Mouse (Mus musculus) G1E (cell line): Measurements from ENCODE around the gene Tubgcp4. TPM values are rescaled to one million over a fixed set of nuclear protein-coding genes. Genes with fewer than 3 reads are reported as not detected.

Experiments used
- ATAC-seq: 2 replicates; pipeline ENCODE4 v1.8.0; 2016; ENCODE audit warnings: mild to moderate bottlenecking; ENCODE audit not compliant: insufficient number of reproducible peaks, poor library complexity, low FRiP score, severe bottlenecking; ENCODE audit errors: extremely low read depth
- DNase-seq: peaks from one replicate; pipeline ENCODE4 v3.0.0; 2012; ENCODE audit warnings: low spot score
- H3K27me3 ChIP-seq: 2 replicates; pipeline ENCODE4 v1.6.1; 2012; ENCODE audit warnings: mild to moderate bottlenecking, low read length, inconsistent platforms; ENCODE audit not compliant: insufficient read depth
- H3K36me3 ChIP-seq: replicated peaks from 2 replicates; pipeline ENCODE3; 2012; ENCODE audit warnings: mild to moderate bottlenecking, inconsistent platforms
- H3K4me1 ChIP-seq: 2 replicates; pipeline ENCODE4 v1.6.1; 2012; ENCODE audit warnings: low read depth, low read length, inconsistent platforms, mixed read lengths; ENCODE audit not compliant: insufficient read depth
- H3K4me3 ChIP-seq: 2 replicates; pipeline ENCODE4 v1.5.1; 2012; ENCODE audit warnings: low read depth, mild to moderate bottlenecking, inconsistent platforms, low read length, moderate library complexity, mixed read lengths
- H3K9me3 ChIP-seq: replicated peaks from 2 replicates; pipeline ENCODE4 v1.6.1; 2012; ENCODE audit warnings: inconsistent platforms
- CTCF ChIP-seq: IDR thresholded peaks from 2 replicates; pipeline ENCODE4 v1.5.1; 2012; ENCODE audit warnings: low read depth, low read length, inconsistent platforms, mixed read lengths
- GATA1 ChIP-seq: IDR thresholded peaks from 2 replicates; pipeline ENCODE4 v1.6.1; 2012; ENCODE audit warnings: borderline replicate concordance, low read length, inconsistent platforms, mixed read lengths
- GATA2 ChIP-seq: IDR thresholded peaks from 2 replicates; pipeline ENCODE4 v1.6.1; 2012; ENCODE audit warnings: low read depth, low read length, inconsistent platforms, borderline replicate concordance
- POLR2AphosphoS5 ChIP-seq: IDR thresholded peaks from 2 replicates; pipeline ENCODE4 v1.6.1; 2012; ENCODE audit warnings: low read depth, low read length, inconsistent platforms; ENCODE audit not compliant: insufficient replicate concordance
- TAL1 ChIP-seq: conservative IDR thresholded peaks from 2 replicates; pipeline ENCODE4 v1.6.1; 2012; ENCODE audit warnings: low read depth, low read length, inconsistent platforms, mixed read lengths
- polyA plus RNA-seq: library from polyadenylated mRNA; stranded (reverse); fragments of >175 nt; gene quantifications from 2 replicates; pipeline ENCODE4 v1.2.3, GENCODE M21; 2012
- total RNA-seq, 2 experiments: library from RNA; stranded (forward) in 1 of 2; stranded (reverse) in 1 of 2; fragments of 200-1000 nt in 1 of 2; fragments of >200 nt in 1 of 2; fragmentation: Nextera tagmentation in 1 of 2; gene quantifications; 2 replicates each; pipeline ENCODE4 v1.2.3; 2014 to 2017

Tubgcp4 gene
- total and polyA plus RNA-seq, 3 experiments: 19.1 to 73.7 (median 60.9) TPM

- H3K27me3 ChIP-seq: no peaks in the 10 kb centered on the region
- TF ChIP-seq TAL1 (no peak), POLR2AphosphoS5 (no peak), GATA1 (no peak), CTCF (no peak), GATA2 (no peak)
- H3K4me3 ChIP-seq: no peak overlapping the region
- DNase-seq (no peak), ATAC-seq (no peak)
- no peaks in the 10 kb centered on the region for H3K4me1 ChIP-seq
- peaks cover 71% of the 10 kb centered on the region for H3K36me3 ChIP-seq
- H3K9me3 ChIP-seq: no peaks in the 10 kb centered on the region
These were observed 49.5 kb downstream of the Tubgcp4 start for GRCm38 (mm10) chr2:121219994-121220393.

GRCm38 (mm10) chr2:121223010-121223409 is 52.6 kb downstream of the Tubgcp4 start:
- DNase-seq (no peak), ATAC-seq (no peak)
- Histone ChIP-seq H3K4me3 (no peak overlapping the region), H3K4me1 (peaks cover 3% of the 10 kb centered on the region), H3K27me3 (no peaks in the 10 kb centered on the region), H3K9me3 (no peaks in the 10 kb centered on the region), H3K36me3 (peaks cover 72% of the 10 kb centered on the region)
- TF ChIP-seq CTCF (no peak), GATA1 (no peak), GATA2 (no peak), POLR2AphosphoS5 (no peak), TAL1 (no peak)

GRCm38 (mm10) chr2:121228135-121228534 is 57.7 kb downstream of the Tubgcp4 start:
- Histone ChIP-seq H3K36me3 (peaks cover 67% of the 10 kb centered on the region), H3K4me3 (no peak overlapping the region), H3K4me1 (peaks cover 10% of the 10 kb centered on the region), H3K9me3 (no peaks in the 10 kb centered on the region), H3K27me3 (no peaks in the 10 kb centered on the region)
- ATAC-seq (no peak), DNase-seq (no peak)
- no peak for TF ChIP-seq POLR2AphosphoS5
- TF ChIP-seq CTCF: no peak
- TF ChIP-seq TAL1: no peak
- TF ChIP-seq GATA1: no peak
- no peak for TF ChIP-seq GATA2

GRCm38 (mm10) chr2:121235460-121236072 is 65.1 kb downstream of the Tubgcp4 start:
- no peak for TF ChIP-seq GATA2
- no peak for TF ChIP-seq TAL1
- no peak for TF ChIP-seq CTCF
- TF ChIP-seq POLR2AphosphoS5: no peak
- TF ChIP-seq GATA1: no peak
- Histone ChIP-seq H3K9me3 (no peaks in the 10 kb centered on the region), H3K4me1 (peaks cover 7% of the 10 kb centered on the region; the same call in 1 of the 2 replicates), H3K36me3 (peaks cover 73% of the 10 kb centered on the region), H3K4me3 (no peak overlapping the region), H3K27me3 (no peaks in the 10 kb centered on the region)
- DNase-seq: no peak
- ATAC-seq: no peak

- peaks cover 74% of the 10 kb centered on the region for H3K36me3 ChIP-seq
- ATAC-seq: no peak
- TF ChIP-seq CTCF (no peak), TAL1 (no peak), GATA2 (no peak), GATA1 (no peak), POLR2AphosphoS5 (no peak)
These were observed 69.0 kb downstream of the Tubgcp4 start for GRCm38 (mm10) chr2:121239426-121239825.

GRCm38 (mm10) chr2:121244099-121244498 is 73.6 kb downstream of the Tubgcp4 start:
- ATAC-seq (no peak), DNase-seq (no peak)
- no peaks in the 10 kb centered on the region for H3K4me1 ChIP-seq
- H3K27me3 ChIP-seq: no peaks in the 10 kb centered on the region
- no peak overlapping the region for H3K4me3 ChIP-seq
- H3K36me3 ChIP-seq: peaks cover 81% of the 10 kb centered on the region
- TF ChIP-seq CTCF: no peak
- no peak for TF ChIP-seq GATA2
- no peak for TF ChIP-seq TAL1
- TF ChIP-seq POLR2AphosphoS5: no peak
- TF ChIP-seq GATA1: no peak
- no peaks in the 10 kb centered on the region for H3K9me3 ChIP-seq

More at GRCm38 (mm10) chr2:121239426-121239825, 69.0 kb downstream of the Tubgcp4 start:
- H3K4me1 ChIP-seq: peaks cover 7% of the 10 kb centered on the region; the same call in 1 of the 2 replicates
- H3K4me3 ChIP-seq: no peak overlapping the region
- no peak for DNase-seq
- H3K9me3 ChIP-seq: no peaks in the 10 kb centered on the region
- no peaks in the 10 kb centered on the region for H3K27me3 ChIP-seq

Other genes starting within 250 kb of the Tubgcp4 start
- gene Ubr1, start 199.9 kb upstream of the Tubgcp4 start, total RNA-seq (2014; fragmentation: Nextera tagmentation): 49.1 and 49.4 TPM in 2 replicates
- gene Ubr1, start 199.9 kb upstream of the Tubgcp4 start, total RNA-seq (2017): 27.6 and 33.2 TPM in 2 replicates
- gene Ubr1, start 199.9 kb upstream of the Tubgcp4 start, polyA plus RNA-seq: 19.7 and 26.5 TPM in 2 replicates
- gene Tmem62, start 193.6 kb upstream of the Tubgcp4 start, total RNA-seq (2014; fragmentation: Nextera tagmentation): 16.9 and 22.8 TPM in 2 replicates
- gene Tmem62, start 193.6 kb upstream of the Tubgcp4 start, total RNA-seq (2017): 16.7 and 19.5 TPM in 2 replicates
- 1.7 and 2.1 TPM in 2 replicates for gene Tmem62, start 193.6 kb upstream of the Tubgcp4 start, polyA plus RNA-seq
- 53.7 and 55.4 TPM in 2 replicates for gene Ccndbp1, start 162.3 kb upstream of the Tubgcp4 start, total RNA-seq (2014; fragmentation: Nextera tagmentation)
- 66.2 and 70.5 TPM in 2 replicates for gene Ccndbp1, start 162.3 kb upstream of the Tubgcp4 start, total RNA-seq (2017)
- 8.0 and 14.7 TPM in 2 replicates for gene Ccndbp1, start 162.3 kb upstream of the Tubgcp4 start, polyA plus RNA-seq
- 11.5 and 88.7 TPM in 2 replicates for gene Epb42, start 133.6 kb upstream of the Tubgcp4 start, total RNA-seq (2014; fragmentation: Nextera tagmentation)
- gene Epb42, start 133.6 kb upstream of the Tubgcp4 start, total RNA-seq (2017): 6.2 and 6.3 TPM in 2 replicates
- gene Epb42, start 133.6 kb upstream of the Tubgcp4 start, polyA plus RNA-seq: 1.0 and 1.1 TPM in 2 replicates
- gene Tgm5, start 84.8 kb upstream of the Tubgcp4 start, total RNA-seq (2014; fragmentation: Nextera tagmentation): not detected in 2 replicates
- 0.11 TPM in 1 of 2 replicates, not detected in the other for gene Tgm5, start 84.8 kb upstream of the Tubgcp4 start, total RNA-seq (2017)
- gene Tgm5, start 84.8 kb upstream of the Tubgcp4 start, polyA plus RNA-seq: not detected in 2 replicates
- gene Tgm7, start 60.9 kb upstream of the Tubgcp4 start, total RNA-seq (2014; fragmentation: Nextera tagmentation): not detected in 2 replicates
- 0.05 TPM in 1 of 2 replicates, not detected in the other for gene Tgm7, start 60.9 kb upstream of the Tubgcp4 start, total RNA-seq (2017)
- gene Tgm7, start 60.9 kb upstream of the Tubgcp4 start, polyA plus RNA-seq: not detected in 2 replicates
- 25.1 and 29.3 TPM in 2 replicates for gene Adal, start 30.2 kb upstream of the Tubgcp4 start, total RNA-seq (2014; fragmentation: Nextera tagmentation)
- 15.2 and 15.5 TPM in 2 replicates for gene Adal, start 30.2 kb upstream of the Tubgcp4 start, total RNA-seq (2017)
- 2.4 and 2.9 TPM in 2 replicates for gene Adal, start 30.2 kb upstream of the Tubgcp4 start, polyA plus RNA-seq
- 8.1 and 12.0 TPM in 2 replicates for gene Lcmt2, start 30.0 kb upstream of the Tubgcp4 start, total RNA-seq (2014; fragmentation: Nextera tagmentation)
- gene Lcmt2, start 30.0 kb upstream of the Tubgcp4 start, total RNA-seq (2017): 8.0 and 9.6 TPM in 2 replicates
- gene Lcmt2, start 30.0 kb upstream of the Tubgcp4 start, polyA plus RNA-seq: 7.4 and 9.3 TPM in 2 replicates
- 20.1 and 29.1 TPM in 2 replicates for gene Zscan29, start 471 bp downstream of the Tubgcp4 start, total RNA-seq (2014; fragmentation: Nextera tagmentation)
- 12.9 and 16.3 TPM in 2 replicates for gene Zscan29, start 471 bp downstream of the Tubgcp4 start, total RNA-seq (2017)
- 10.2 and 10.3 TPM in 2 replicates for gene Zscan29, start 471 bp downstream of the Tubgcp4 start, polyA plus RNA-seq
- gene Trp53bp1, start 100.8 kb downstream of the Tubgcp4 start, total RNA-seq (2014; fragmentation: Nextera tagmentation): 41.1 and 44.1 TPM in 2 replicates
- gene Trp53bp1, start 100.8 kb downstream of the Tubgcp4 start, total RNA-seq (2017): 20.1 and 21.6 TPM in 2 replicates
- gene Trp53bp1, start 100.8 kb downstream of the Tubgcp4 start, polyA plus RNA-seq: 16.2 and 25.9 TPM in 2 replicates
- gene Map1a, start 118.9 kb downstream of the Tubgcp4 start, total RNA-seq (2014; fragmentation: Nextera tagmentation): 2.5 and 3.3 TPM in 2 replicates
- gene Map1a, start 118.9 kb downstream of the Tubgcp4 start, total RNA-seq (2017): 0.66 and 2.2 TPM in 2 replicates
- gene Map1a, start 118.9 kb downstream of the Tubgcp4 start, polyA plus RNA-seq: 7.0 and 7.4 TPM in 2 replicates
- gene Ppip5k1, start 184.7 kb downstream of the Tubgcp4 start, total RNA-seq (2014; fragmentation: Nextera tagmentation): 11.1 and 15.2 TPM in 2 replicates
- gene Ppip5k1, start 184.7 kb downstream of the Tubgcp4 start, total RNA-seq (2017): 8.4 and 11.3 TPM in 2 replicates
- gene Ppip5k1, start 184.7 kb downstream of the Tubgcp4 start, polyA plus RNA-seq: 2.0 and 2.6 TPM in 2 replicates
- gene Ckmt1, start 187.1 kb downstream of the Tubgcp4 start, total RNA-seq (2014; fragmentation: Nextera tagmentation): 9.8 TPM in 1 of 2 replicates, not detected in the other
- gene Ckmt1, start 187.1 kb downstream of the Tubgcp4 start, total RNA-seq (2017): 0.55 TPM in 1 of 2 replicates, not detected in the other
- gene Ckmt1, start 187.1 kb downstream of the Tubgcp4 start, polyA plus RNA-seq: not detected in 2 replicates
- gene Strc, start 216.5 kb downstream of the Tubgcp4 start, total RNA-seq (2014; fragmentation: Nextera tagmentation): not detected in 2 replicates
- 0.05 TPM in 1 of 2 replicates, not detected in the other for gene Strc, start 216.5 kb downstream of the Tubgcp4 start, total RNA-seq (2017)
- gene Strc, start 216.5 kb downstream of the Tubgcp4 start, polyA plus RNA-seq: not detected in 2 replicates
- 233 and 263 TPM in 2 replicates for gene Pdia3, start 243.1 kb downstream of the Tubgcp4 start, total RNA-seq (2014; fragmentation: Nextera tagmentation)
- gene Pdia3, start 243.1 kb downstream of the Tubgcp4 start, total RNA-seq (2017): 90.1 and 104 TPM in 2 replicates
- gene Pdia3, start 243.1 kb downstream of the Tubgcp4 start, polyA plus RNA-seq: 315 and 418 TPM in 2 replicates
- 2.9 and 3.4 TPM in 2 replicates for gene Catsper2, start 243.1 kb downstream of the Tubgcp4 start, total RNA-seq (2014; fragmentation: Nextera tagmentation)
- 0.55 and 1.2 TPM in 2 replicates for gene Catsper2, start 243.1 kb downstream of the Tubgcp4 start, total RNA-seq (2017)
- gene Catsper2, start 243.1 kb downstream of the Tubgcp4 start, polyA plus RNA-seq: 0.11 and 0.13 TPM in 2 replicates